Mouse (Mus musculus) WW6 (cell line): ENCODE data around the gene Olfr1150-ps1.

Experiments
- DNase-seq: peaks from one replicate; pipeline ENCODE4 v3.0.0-alpha.2; 2013; ENCODE audit warnings: low read depth, low spot score

Gene Olfr1150-ps1

GRCm38 (mm10) chr2:87843693-87844092 is at the start of gene Olfr1150-ps1:
TSS of gene Olfr1150-ps1 (plus strand) at chr2:87843993.
- no peak for DNase-seq

GRCm38 (mm10) chr2:87800292-87800691 is 43.5 kb upstream of the Olfr1150-ps1 start, which contains the start of gene Olfr1143:
TSS of gene Olfr1143 (plus strand) at chr2:87800592.
- DNase-seq = no peak

- DNase-seq = no peak
Observed at GRCm38 (mm10) chr2:87809522-87809921, 34.3 kb upstream of the Olfr1150-ps1 start, which contains the start of gene Olfr1145. TSS of gene Olfr1145 (plus strand) at chr2:87809822.

GRCm38 (mm10) chr2:87830233-87830632 is 13.6 kb upstream of the Olfr1150-ps1 start, which contains the start of gene Olfr1148:
TSS of gene Olfr1148 (plus strand) at chr2:87830533.
- no peak for DNase-seq

GRCm38 (mm10) chr2:87855562-87855961 is 11.8 kb downstream of the Olfr1150-ps1 start, which contains the start of gene Olfr1151:
TSS of gene Olfr1151 (plus strand) at chr2:87855862.
- DNase-seq = no peak

- DNase-seq = no peak
Observed at GRCm38 (mm10) chr2:87866192-87866591, 22.4 kb downstream of the Olfr1150-ps1 start, which contains the start of gene Olfr1152. TSS of gene Olfr1152 (plus strand) at chr2:87866492.

- no peak for DNase-seq
Observed at GRCm38 (mm10) chr2:87894662-87895061, 50.9 kb downstream of the Olfr1150-ps1 start, which contains the start of gene Olfr1153. TSS of gene Olfr1153 (plus strand) at chr2:87894962.
